Mouse (Mus musculus) embryonic fibroblast, embryonic 13.5 days (primary cell): Measurements from ENCODE around the gene Fads3. TPM values are rescaled to one million over a fixed set of nuclear protein-coding genes. Genes with fewer than 3 reads are reported as not detected.

Experiments
- H3K27ac ChIP-seq: 2 replicates; pipeline ENCODE4 v1.5.1; 2012; ENCODE audit warnings: low read length, control low read depth, inconsistent platforms; ENCODE audit not compliant: insufficient read depth
- H3K4me1 ChIP-seq: 2 replicates; pipeline ENCODE4 v1.6.1; 2011; ENCODE audit warnings: low read length; ENCODE audit not compliant: control insufficient read depth, insufficient read depth
- H3K4me3 ChIP-seq: 2 replicates; pipeline ENCODE4 v1.5.1; 2011; ENCODE audit warnings: mild to moderate bottlenecking, control low read depth, low read length; ENCODE audit not compliant: insufficient read depth
- CTCF ChIP-seq: IDR thresholded peaks from 2 replicates; pipeline ENCODE4 v1.5.1; 2011; ENCODE audit warnings: mild to moderate bottlenecking, control low read depth, low read length, moderate library complexity, borderline replicate concordance; ENCODE audit not compliant: insufficient read depth
- POLR2A ChIP-seq: IDR thresholded peaks from 2 replicates; pipeline ENCODE4 v1.6.1; 2011; ENCODE audit warnings: low read depth, mild to moderate bottlenecking, control low read depth, low read length, moderate library complexity
- polyA plus RNA-seq: library from polyadenylated mRNA; stranded (reverse); fragments of >200 nt; gene quantifications from 2 replicates; pipeline ENCODE4 v1.2.4, GENCODE M21; 2011; ENCODE audit warnings: low read depth; ENCODE audit not compliant: missing spikeins, insufficient read length

Gene Fads3
- polyA plus RNA-seq, 1 experiment: 115 TPM

- Histone ChIP-seq H3K4me3 (no peak overlapping the region), H3K27ac (no peak overlapping the region), H3K4me1 (no peaks in the 10 kb centered on the region)
- TF ChIP-seq POLR2A: no peak
- TF ChIP-seq CTCF: no peak
Observed at GRCm38 (mm10) chr19:10066502-10066901, 25.1 kb downstream of the Fads3 start.

GRCm38 (mm10) chr19:10067701-10068100 is 26.3 kb downstream of the Fads3 start:
- TF ChIP-seq POLR2A: no peak
- TF ChIP-seq CTCF: no peak
- Histone ChIP-seq H3K4me1 (no peaks in the 10 kb centered on the region), H3K4me3 (no peak overlapping the region), H3K27ac (no peak overlapping the region)

GRCm38 (mm10) chr19:10070186-10070980 is 29.0 kb downstream of the Fads3 start:
- Histone ChIP-seq H3K4me3 (no peak overlapping the region), H3K27ac (no peak overlapping the region), H3K4me1 (no peaks in the 10 kb centered on the region)
- no peak for TF ChIP-seq CTCF
- no peak for TF ChIP-seq POLR2A

GRCm38 (mm10) chr19:10071166-10071565 is 29.8 kb downstream of the Fads3 start:
- no peak overlapping the region for H3K27ac ChIP-seq
- H3K4me3 ChIP-seq: no peak overlapping the region
- H3K4me1 ChIP-seq: no peaks in the 10 kb centered on the region
- TF ChIP-seq CTCF (no peak), POLR2A (no peak)

GRCm38 (mm10) chr19:10071892-10072291 is 30.5 kb downstream of the Fads3 start:
- no peak for TF ChIP-seq POLR2A
- TF ChIP-seq CTCF: no peak

GRCm38 (mm10) chr19:10073145-10073544 is 31.8 kb downstream of the Fads3 start:
- no peak for TF ChIP-seq POLR2A
- no peaks in the 10 kb centered on the region for H3K4me1 ChIP-seq
- H3K27ac ChIP-seq: no peak overlapping the region
- H3K4me3 ChIP-seq: no peak overlapping the region

More at GRCm38 (mm10) chr19:10071892-10072291, 30.5 kb downstream of the Fads3 start:
- Histone ChIP-seq H3K4me1 (no peaks in the 10 kb centered on the region), H3K4me3 (no peak overlapping the region), H3K27ac (no peak overlapping the region)

- Histone ChIP-seq H3K4me3 (no peak overlapping the region), H3K27ac (no peak overlapping the region), H3K4me1 (no peaks in the 10 kb centered on the region)
- TF ChIP-seq CTCF (no peak), POLR2A (no peak)
Observed at GRCm38 (mm10) chr19:10078392-10078791, 37.0 kb downstream of the Fads3 start.

GRCm38 (mm10) chr19:10080384-10080783 is 39.0 kb downstream of the Fads3 start:
- H3K4me3 ChIP-seq: no peak overlapping the region
- TF ChIP-seq CTCF: no peak
- no peak for TF ChIP-seq POLR2A
- H3K27ac ChIP-seq: no peak overlapping the region
- no peaks in the 10 kb centered on the region for H3K4me1 ChIP-seq

- no peak overlapping the region for H3K4me3 ChIP-seq
- no peaks in the 10 kb centered on the region for H3K4me1 ChIP-seq
- H3K27ac ChIP-seq: no peak overlapping the region
- TF ChIP-seq CTCF: no peak
- no peak for TF ChIP-seq POLR2A
Observed at GRCm38 (mm10) chr19:10082105-10082504, 40.7 kb downstream of the Fads3 start.

GRCm38 (mm10) chr19:10085454-10085853 is 44.1 kb downstream of the Fads3 start:
- Histone ChIP-seq H3K27ac (no peak overlapping the region), H3K4me3 (no peak overlapping the region), H3K4me1 (no peaks in the 10 kb centered on the region)
- TF ChIP-seq POLR2A (no peak), CTCF (no peak)

GRCm38 (mm10) chr19:10086976-10087375 is 45.6 kb downstream of the Fads3 start:
- H3K4me3 ChIP-seq: no peak overlapping the region
- no peak for TF ChIP-seq CTCF
- no peak for TF ChIP-seq POLR2A
- no peak overlapping the region for H3K27ac ChIP-seq

More at GRCm38 (mm10) chr19:10086976-10087375, 45.6 kb downstream of the Fads3 start:
- H3K4me1 ChIP-seq: no peaks in the 10 kb centered on the region
